Mouse (Mus musculus) heart, embryonic 10.5 days (tissue): Measurements from ENCODE around the gene Hic1. TPM values are rescaled to one million over a fixed set of nuclear protein-coding genes. Genes with fewer than 3 reads are reported as not detected.

Experiments
- DNase-seq: peaks from one replicate; pipeline ENCODE4 v3.0.0-alpha.2; 2017; ENCODE audit warnings: low spot score
- H3K27ac ChIP-seq: fragments of 300-500 bp; sonication (generic); 2 replicates; pipeline ENCODE4 v1.5.1; 2016; ENCODE audit warnings: mild to moderate bottlenecking
- H3K27me3 ChIP-seq: fragments of 300-500 bp; sonication (generic); 2 replicates; pipeline ENCODE4 v1.6.1; 2016; ENCODE audit warnings: mild to moderate bottlenecking; ENCODE audit not compliant: poor library complexity, insufficient read depth, severe bottlenecking
- H3K36me3 ChIP-seq: fragments of 300-500 bp; sonication (generic); 2 replicates; pipeline ENCODE4 v1.6.1; 2016; ENCODE audit warnings: mild to moderate bottlenecking, moderate library complexity
- H3K4me1 ChIP-seq: fragments of 300-500 bp; sonication (generic); 2 replicates; pipeline ENCODE4 v1.6.1; 2016; ENCODE audit warnings: mild to moderate bottlenecking
- H3K4me3 ChIP-seq: fragments of 300-500 bp; sonication (generic); 2 replicates; pipeline ENCODE4 v1.5.1; 2016; ENCODE audit warnings: mild to moderate bottlenecking, moderate library complexity
- H3K9me3 ChIP-seq: fragments of 300-500 bp; sonication (generic); 2 replicates; pipeline ENCODE4 v1.6.1; 2016; ENCODE audit warnings: mild to moderate bottlenecking, moderate library complexity
- WGBS: fragments of 180-500 bp; shearing (Covaris S2); methylation state at CpG from one replicate; pipeline ENCODE4 v1.1.7; 2016; 5-methylcytosine and 5-hydroxymethylcytosine counted together
- polyA plus RNA-seq: library from polyadenylated mRNA; unstranded; fragments of >200 nt; fragmentation: Nextera tagmentation; extraction: Ambion mirVana; gene quantifications from 2 replicates; pipeline ENCODE4 v1.2.1, GENCODE M21; 2016

The Hic1 gene
- polyA plus RNA-seq, 1 experiment from 2014 or later: 1.9 TPM

DNA sequence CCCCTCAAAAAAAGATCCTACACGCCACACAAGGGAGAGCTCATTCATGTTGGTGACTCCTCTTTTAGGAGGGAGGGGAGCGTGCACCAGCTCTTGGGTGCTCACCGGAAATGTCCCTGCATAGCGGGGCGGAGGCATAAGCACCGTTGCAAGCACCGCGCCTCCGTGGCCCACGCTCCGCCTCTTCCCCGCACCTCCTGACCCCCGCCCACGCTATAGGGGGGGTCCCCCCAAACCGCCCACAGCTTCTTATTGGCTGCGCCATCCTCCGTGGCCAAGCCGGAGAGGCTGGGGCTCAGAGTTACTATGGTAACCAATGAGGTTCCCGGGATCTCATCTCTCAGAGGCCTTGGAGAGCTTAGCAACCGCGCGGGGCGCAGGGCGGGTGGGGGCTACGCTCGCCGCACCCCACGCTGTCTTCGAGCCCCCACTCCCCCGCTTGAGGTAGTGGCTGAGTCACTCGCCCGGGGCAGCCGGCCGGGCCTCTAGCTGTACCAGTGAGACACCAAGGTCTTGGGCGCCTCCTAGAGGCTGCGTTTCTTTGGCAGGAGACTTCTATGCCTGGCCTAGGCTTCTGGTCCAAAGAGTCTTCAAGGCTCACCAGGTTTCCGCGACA is 925 bp upstream of the Hic1 start:
- H3K4me1 ChIP-seq: peaks cover 82% of the 10 kb centered on the region
- DNase-seq: peak; percentile 91
- under 1% methylated on average over 38 of the region's 38 CpGs for WGBS
- H3K27me3 ChIP-seq: peaks cover 85% of the 10 kb centered on the region
- H3K27ac ChIP-seq: no peak overlapping the region
- peak overlapping the region; percentile 72 for H3K4me3 ChIP-seq
- H3K9me3 ChIP-seq: no peaks in the 10 kb centered on the region
- no peaks in the 10 kb centered on the region; the same call in none of the 2 replicates for H3K36me3 ChIP-seq

DNA sequence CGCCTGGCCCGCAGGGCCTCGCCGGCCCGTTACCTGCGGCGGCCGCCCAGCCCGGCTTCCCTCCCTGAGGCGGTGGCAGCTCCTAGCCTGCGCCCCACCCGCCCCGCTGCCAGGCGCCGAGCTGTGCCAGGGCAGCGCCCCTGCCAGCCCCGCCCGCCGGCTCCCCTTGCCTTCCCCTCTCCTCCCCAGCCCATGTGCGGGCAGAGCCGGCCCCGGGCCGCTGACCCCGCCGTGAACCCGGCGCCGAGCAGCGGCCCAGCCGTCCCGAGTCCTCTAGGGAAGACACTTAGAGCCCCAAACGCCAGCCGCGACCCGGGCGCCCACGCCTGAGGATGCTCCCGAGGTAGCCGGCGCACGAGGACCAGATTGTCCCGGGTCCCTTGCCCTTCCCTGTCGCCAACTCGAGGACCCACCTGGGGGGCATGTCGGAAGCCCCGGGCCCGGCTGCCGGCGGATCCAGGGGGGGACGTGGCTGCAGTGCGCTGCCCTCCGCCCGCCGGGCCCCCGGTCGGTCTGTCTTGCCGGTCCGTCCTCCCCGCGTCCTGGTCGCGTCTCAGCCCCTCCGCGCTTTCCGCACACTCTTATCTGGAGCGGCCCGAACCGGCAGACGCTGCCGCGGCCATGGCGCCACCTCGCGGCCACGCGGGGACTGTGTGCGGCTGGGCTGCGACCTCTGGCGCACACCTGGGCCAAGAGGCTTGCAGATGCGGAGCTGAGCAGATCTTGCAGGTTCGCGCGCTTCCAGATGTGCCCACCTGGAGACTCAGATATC is 543 bp downstream of the Hic1 start:
- H3K9me3 ChIP-seq: no peaks in the 10 kb centered on the region
- DNase-seq: peak; percentile 82
- peak overlapping the region; percentile 72 for H3K4me3 ChIP-seq
- WGBS: under 1% methylated on average over 83 of the region's 83 CpGs
- peaks cover 100% of the 10 kb centered on the region for H3K27me3 ChIP-seq
- peaks cover 11% of the 10 kb centered on the region for H3K36me3 ChIP-seq
- peaks cover 89% of the 10 kb centered on the region for H3K4me1 ChIP-seq
- peak overlapping the region; percentile 76 for H3K27ac ChIP-seq

DNA sequence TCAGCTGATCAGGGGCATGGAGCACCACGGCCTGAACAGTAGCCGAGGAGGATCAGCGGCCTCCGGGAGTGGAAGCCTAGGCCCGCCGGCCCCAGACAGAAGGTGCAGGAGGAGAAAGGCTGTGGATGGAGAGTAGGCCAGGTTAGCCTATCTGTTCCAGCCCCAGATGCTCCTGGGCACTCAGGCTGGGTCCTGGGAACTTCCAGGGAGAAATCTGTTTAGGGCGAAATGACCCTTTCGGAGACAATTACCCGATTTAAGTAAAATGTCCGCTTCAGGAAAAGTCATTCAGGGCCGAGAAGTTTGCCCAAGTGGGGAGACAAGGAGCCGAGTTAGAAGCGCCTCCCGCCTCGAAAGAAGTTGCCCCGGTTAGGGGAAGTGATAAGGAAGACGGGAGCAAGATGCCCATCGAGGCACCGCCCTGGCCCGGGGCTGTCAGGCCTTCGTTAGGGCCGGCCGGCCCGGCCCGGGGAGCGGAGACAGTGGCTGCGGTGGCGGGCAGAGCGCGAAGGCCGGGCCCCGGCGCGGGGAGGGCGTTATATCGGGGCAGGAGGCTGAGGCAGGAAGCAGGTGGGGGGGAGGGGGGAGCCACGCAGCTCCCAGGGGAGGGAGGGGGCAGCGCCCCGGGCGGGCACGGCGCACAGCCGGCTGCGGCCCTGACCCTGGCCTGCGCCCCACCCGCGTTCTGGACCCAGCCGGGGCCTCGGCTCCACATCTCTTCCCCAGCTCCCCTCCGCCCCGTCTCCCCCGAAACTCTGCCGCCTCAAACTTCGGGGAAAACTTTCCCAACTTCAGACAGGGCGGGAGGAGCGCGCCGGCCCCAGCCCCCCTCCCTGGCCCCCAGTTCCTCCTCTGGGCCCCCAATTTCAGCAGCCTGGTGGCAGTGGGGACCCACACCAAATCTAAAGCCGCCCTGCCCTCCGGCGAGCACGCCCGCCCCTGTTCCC is 1.4 kb downstream of the Hic1 start:
- H3K4me1 ChIP-seq: peaks cover 81% of the 10 kb centered on the region
- 3% methylated on average over 52 of the region's 63 CpGs for WGBS
- no peak for DNase-seq

DNA sequence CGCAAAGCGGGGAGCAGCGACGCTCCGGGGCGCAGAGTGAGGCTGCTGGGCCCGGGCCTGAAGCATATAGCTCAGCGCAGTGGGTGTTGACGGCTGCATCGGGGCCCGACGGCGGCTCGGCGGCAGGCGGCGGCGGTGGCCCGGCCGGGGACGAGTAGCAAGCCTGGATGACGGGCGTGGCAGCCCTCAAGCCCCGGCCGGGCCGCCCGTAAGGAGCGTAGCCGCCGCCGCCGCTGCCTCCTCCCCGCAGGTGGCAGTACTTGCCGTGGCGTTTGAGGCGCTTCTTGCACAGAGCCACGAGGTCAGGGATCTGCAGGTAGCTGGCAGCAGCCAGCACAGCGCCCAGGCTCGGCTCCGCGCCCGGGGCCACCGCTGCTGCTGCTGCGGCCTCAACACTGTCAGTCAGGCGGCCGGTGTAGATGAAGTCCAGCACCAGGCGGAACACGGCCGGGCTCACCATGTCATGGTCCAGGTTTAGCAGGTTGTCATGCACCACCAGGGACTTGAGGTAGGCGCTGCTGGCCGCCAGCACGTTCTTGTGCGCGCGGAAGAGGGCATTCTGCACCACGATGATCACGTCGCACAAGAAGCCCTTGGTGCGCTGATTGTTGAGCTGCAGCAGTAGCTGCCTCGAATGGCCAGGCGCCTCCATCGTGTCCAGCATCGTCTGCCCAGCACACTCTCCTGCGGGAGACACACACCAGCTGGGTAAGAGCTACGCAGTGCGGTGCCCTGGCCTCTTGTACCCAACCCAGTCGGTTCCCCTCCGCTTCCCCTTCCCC is 2.3 kb downstream of the Hic1 start:
- Histone ChIP-seq H3K27me3 (peaks cover 98% of the 10 kb centered on the region), H3K9me3 (no peaks in the 10 kb centered on the region), H3K27ac (peak overlapping the region; percentile 77), H3K4me1 (peaks cover 72% of the 10 kb centered on the region), H3K36me3 (peaks cover 26% of the 10 kb centered on the region), H3K4me3 (peak overlapping the region; percentile 72)
- WGBS: 2% methylated on average over 68 of the region's 68 CpGs
- DNase-seq: no peak

More for the DNA sequence above, 1.4 kb downstream of the Hic1 start:
- peak overlapping the region; percentile 77 for H3K27ac ChIP-seq
- peaks cover 20% of the 10 kb centered on the region for H3K36me3 ChIP-seq
- peak overlapping the region; percentile 72 for H3K4me3 ChIP-seq
- H3K9me3 ChIP-seq: no peaks in the 10 kb centered on the region
- H3K27me3 ChIP-seq: peaks cover 100% of the 10 kb centered on the region

DNA sequence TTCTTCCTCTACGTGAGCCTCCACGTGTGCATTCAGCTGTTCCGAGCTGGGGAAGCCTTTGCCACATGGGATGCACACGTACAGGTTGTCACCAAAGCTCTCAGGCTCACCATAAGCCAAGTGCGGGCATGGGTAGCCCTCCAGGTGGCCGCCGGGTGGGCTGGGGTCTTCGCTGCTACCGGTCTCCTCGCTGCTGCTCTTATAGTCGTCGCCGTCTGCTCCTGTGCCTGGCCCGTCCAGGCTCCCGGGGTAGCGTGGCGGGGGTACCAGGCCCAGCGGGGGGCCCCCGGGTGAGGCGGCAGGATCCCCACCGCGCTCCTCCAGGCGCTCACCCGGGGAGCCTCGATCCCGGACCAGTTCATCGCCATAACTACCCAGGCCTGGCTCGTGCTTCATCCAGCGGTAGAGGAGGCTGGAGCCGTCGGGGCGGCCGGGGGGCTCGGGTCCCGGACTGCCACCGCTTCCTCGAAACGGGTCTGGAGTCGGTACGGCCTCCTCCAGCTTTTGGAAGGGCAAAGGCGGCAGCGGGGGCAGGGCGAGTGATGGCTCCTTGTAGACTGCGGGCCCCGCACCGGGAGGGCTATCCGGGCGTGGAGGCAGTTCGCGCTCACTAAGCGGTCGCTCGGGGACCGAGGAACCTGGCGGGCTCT is 3.0 kb downstream of the Hic1 start:
- DNase-seq: no peak
- H3K4me1 ChIP-seq: peaks cover 71% of the 10 kb centered on the region
- peak overlapping the region; percentile 72 for H3K4me3 ChIP-seq
- H3K27ac ChIP-seq: peak overlapping the region; percentile 77
- no peaks in the 10 kb centered on the region for H3K9me3 ChIP-seq
- peaks cover 26% of the 10 kb centered on the region for H3K36me3 ChIP-seq
- peaks cover 90% of the 10 kb centered on the region for H3K27me3 ChIP-seq
- WGBS: 5% methylated on average over 55 of the region's 55 CpGs

DNA sequence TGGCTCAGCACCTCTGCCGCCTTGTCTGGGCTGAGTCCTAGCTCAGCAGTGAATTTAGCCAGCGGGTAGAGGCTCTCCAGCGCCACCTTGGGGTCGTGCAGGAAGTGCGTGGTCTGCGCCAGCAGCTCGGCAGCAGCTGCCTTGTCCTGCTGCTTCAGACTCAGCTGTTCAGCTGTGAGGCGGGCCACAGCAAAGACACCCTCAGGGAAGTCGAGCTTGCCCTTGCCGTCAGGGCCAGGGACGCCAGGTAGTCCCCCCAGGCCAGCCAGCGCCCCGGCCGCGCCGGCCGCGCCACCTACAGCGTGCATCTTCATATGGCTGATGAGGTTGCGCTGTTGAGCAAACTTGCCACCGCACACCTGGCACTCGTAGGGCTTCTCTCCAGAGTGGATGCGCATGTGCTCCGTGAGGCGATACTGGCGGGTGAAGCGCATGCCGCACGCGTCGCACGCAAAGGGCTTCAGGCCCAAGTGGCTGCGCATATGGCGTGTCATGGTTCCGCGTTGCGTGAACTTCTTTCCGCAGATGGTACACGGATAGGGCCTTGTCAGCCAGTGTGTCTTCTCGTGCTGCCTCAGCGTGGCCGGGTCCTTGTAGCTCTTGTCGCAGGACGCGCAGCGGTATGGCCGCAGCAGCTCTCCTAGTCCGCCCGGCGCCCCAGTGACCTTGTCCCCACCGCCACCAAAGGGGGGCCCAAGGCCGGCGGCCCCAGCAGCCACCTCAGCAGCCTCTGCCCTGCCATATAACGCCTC is 3.7 kb downstream of the Hic1 start:
- Histone ChIP-seq H3K27me3 (peaks cover 83% of the 10 kb centered on the region), H3K27ac (peak overlapping the region; percentile 77), H3K4me1 (peaks cover 67% of the 10 kb centered on the region), H3K9me3 (no peaks in the 10 kb centered on the region), H3K36me3 (peaks cover 27% of the 10 kb centered on the region), H3K4me3 (peak overlapping the region; percentile 72)
- peak; percentile 84 for DNase-seq
- 4% methylated on average over 54 of the region's 54 CpGs for WGBS

DNA sequence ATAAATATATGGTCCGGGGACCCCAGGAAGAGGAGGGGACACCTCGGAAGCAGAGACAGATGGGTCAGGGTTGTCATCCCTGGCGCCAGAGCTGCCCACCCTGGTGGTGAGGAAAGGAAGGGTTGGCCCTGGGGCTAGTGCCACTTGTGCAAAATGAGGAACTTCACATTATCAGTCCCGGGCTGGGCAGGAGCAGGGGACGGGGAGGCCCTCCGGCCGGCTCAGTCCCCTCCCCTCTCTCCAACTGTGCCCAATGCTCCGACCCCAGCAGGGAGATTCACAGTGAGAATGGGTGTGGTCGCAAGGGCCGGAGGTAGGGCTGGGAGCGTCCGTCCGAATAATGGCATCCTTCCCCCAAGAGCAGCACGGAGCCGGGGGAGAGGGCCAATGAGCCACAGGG is 4.6 kb downstream of the Hic1 start:
- Histone ChIP-seq H3K36me3 (peaks cover 34% of the 10 kb centered on the region), H3K4me3 (peak overlapping the region; percentile 72), H3K27ac (no peak overlapping the region), H3K4me1 (peaks cover 59% of the 10 kb centered on the region), H3K9me3 (no peaks in the 10 kb centered on the region), H3K27me3 (peaks cover 75% of the 10 kb centered on the region)
- DNase-seq: no peak
- 15% methylated on average over 15 of the region's 15 CpGs for WGBS

DNA sequence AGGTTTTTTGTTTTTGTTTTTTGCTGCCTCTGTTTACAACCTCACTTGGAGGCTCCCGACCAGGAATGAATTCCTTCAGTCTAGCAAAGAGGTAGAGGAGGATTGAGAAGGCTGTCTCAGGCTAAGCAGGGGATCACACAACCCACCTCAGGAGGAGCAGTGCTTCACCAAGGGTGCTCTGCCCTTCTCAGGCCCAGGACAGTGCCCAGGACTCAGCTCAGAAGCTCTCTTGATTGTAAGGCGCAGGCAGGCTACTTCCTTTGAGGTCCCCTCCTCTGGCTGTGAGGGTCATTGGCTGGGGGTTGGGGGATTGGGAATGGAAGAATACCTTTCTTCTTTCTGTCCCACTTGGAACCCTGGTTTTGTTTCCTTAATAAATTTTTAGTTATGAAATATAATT is 5.3 kb downstream of the Hic1 start:
- Histone ChIP-seq H3K4me1 (peaks cover 53% of the 10 kb centered on the region), H3K27ac (no peak overlapping the region), H3K9me3 (no peaks in the 10 kb centered on the region), H3K27me3 (peaks cover 68% of the 10 kb centered on the region), H3K4me3 (no peak overlapping the region), H3K36me3 (peaks cover 40% of the 10 kb centered on the region)
- no peak for DNase-seq
- 72% methylated on average over 2 of the region's 2 CpGs for WGBS

DNA sequence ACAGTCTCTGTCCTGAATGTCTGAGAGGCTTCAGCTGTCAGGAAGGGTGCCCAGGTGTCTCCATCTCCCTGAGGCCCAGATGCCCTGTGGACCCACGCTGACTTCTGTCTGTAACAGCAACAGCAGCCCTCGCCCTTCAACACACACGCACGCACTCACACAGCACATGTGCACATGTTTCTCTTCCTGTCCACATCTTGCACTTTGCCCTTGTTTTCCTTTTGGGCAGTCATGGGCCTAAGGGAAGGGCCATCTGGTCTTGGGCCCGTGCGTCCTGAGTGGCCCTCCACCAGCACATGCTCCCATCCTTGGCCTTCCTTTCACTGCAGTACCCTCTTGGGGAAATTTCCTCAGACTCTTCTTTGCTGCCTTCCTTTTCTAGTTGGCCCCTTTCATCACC is 5.9 kb downstream of the Hic1 start:
- H3K27ac ChIP-seq: no peak overlapping the region
- peaks cover 61% of the 10 kb centered on the region for H3K27me3 ChIP-seq
- H3K4me1 ChIP-seq: peaks cover 46% of the 10 kb centered on the region
- no peak for DNase-seq
- H3K36me3 ChIP-seq: peaks cover 45% of the 10 kb centered on the region
- H3K4me3 ChIP-seq: no peak overlapping the region
- 77% methylated on average over 6 of the region's 6 CpGs for WGBS
- no peaks in the 10 kb centered on the region for H3K9me3 ChIP-seq

DNA sequence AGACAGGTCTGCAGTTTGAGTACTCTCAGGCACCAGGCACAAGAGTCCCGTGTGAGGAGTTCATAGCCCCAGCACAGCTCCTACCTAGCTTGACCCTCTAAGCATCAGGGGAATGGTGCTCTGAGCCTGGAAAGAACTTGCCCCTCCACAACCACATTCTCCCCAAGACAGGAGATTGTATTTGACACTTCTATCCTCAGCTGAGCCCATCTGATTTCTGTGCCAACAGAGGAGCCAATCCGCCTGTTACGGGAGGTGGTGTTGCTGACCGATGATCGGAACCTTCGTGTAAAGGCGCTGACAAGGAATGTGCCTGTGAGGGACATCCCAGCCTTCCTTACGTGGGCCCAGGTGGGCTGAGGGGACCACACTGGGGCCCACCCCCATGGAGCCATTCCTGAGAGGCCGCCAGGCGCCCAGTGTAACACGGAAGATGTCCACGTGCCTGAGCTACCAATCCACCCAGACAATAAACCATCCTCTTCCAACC is 6.7 kb downstream of the Hic1 start:
- H3K27ac ChIP-seq: no peak overlapping the region

DNA sequence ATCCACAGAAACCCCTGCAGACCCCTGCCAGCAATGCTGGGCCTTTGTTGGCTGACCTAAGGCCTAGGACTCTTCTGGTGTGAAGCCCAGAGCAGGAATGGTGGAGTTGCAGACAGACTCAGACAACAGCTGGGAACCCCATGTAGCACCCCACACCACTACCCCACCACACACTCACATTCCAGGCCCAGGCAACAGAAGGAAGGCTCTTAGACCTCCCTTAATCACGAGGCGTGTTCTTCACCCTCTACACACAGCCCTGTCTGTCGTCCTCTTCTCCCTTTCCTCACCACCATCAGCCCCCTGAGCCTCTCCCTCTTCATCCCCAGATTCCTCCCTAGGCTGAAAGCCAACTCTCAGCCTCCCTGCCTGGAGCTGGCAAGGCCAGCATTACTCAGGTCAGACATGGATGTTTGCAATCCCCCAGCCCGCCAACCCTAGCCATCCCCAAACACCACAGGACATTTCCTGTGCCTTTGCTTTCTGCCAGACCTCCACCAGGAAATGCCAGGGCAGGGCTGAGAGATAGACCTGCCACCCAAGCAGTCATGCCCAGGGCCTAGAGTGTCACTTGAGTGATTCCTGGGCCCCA is 7.8 kb downstream of the Hic1 start:
- H3K4me3 ChIP-seq: no peak overlapping the region
- H3K4me1 ChIP-seq: peaks cover 37% of the 10 kb centered on the region
- H3K27me3 ChIP-seq: peaks cover 42% of the 10 kb centered on the region
- no peak for DNase-seq
- H3K36me3 ChIP-seq: peaks cover 50% of the 10 kb centered on the region
- peak overlapping the region; percentile 19; the same call in 1 of the 2 replicates for H3K27ac ChIP-seq
- no peaks in the 10 kb centered on the region for H3K9me3 ChIP-seq
- WGBS: 49% methylated on average over 4 of the region's 4 CpGs

More for the DNA sequence above, 6.7 kb downstream of the Hic1 start:
- peaks cover 38% of the 10 kb centered on the region for H3K4me1 ChIP-seq
- H3K27me3 ChIP-seq: peaks cover 54% of the 10 kb centered on the region
- H3K4me3 ChIP-seq: no peak overlapping the region
- H3K9me3 ChIP-seq: no peaks in the 10 kb centered on the region
- no peak for DNase-seq
- H3K36me3 ChIP-seq: peaks cover 50% of the 10 kb centered on the region
- 87% methylated on average over 12 of the region's 12 CpGs for WGBS
